Mouse (Mus musculus) gastrocnemius, postnatal 10 days (tissue): ENCODE measurements around the gene Mrpl44. TPM values are rescaled to one million over a fixed set of nuclear protein-coding genes. Genes with fewer than 3 reads are reported as not detected.
A peak's percentile ranks its signal among the peaks of the same experiment; 100 is the strongest.

Experiments used
- DNase-seq: peaks from one replicate; pipeline ENCODE4 v3.0.0; 2021; ENCODE audit warnings: mixed read lengths
- long read RNA-seq, 2 experiments: library from polyadenylated mRNA; stranded (forward); transcript quantifications; one replicate each; pipeline ENCODE4 v2.0.0; 2021
- total RNA-seq, 2 experiments: library from RNA; stranded (reverse); gene quantifications; 2 replicates each; pipeline ENCODE4 v1.2.3; 2021

Gene Mrpl44
- total RNA-seq, result 10 to 100 TPM; 35.7 to 39.1 TPM
- long read RNA-seq, experiment 1, transcript Mrpl44-201 (4 exons, 1,424 nt), result major isoform, 37 of 42 reads
- long read RNA-seq, experiment 1, partial matches to known transcripts, result 4 of 42 reads
- long read RNA-seq, experiment 1, other reads (novel, unspliced or antisense), result 0 of 42 reads
- long read RNA-seq, experiment 2, transcript Mrpl44-201 (4 exons, 1,424 nt), result major isoform, 46 of 52 reads
- long read RNA-seq, experiment 2, partial matches to known transcripts, result 5 of 52 reads
- long read RNA-seq, experiment 2, other reads (novel, unspliced or antisense), result 1 of 52 reads

DNA sequence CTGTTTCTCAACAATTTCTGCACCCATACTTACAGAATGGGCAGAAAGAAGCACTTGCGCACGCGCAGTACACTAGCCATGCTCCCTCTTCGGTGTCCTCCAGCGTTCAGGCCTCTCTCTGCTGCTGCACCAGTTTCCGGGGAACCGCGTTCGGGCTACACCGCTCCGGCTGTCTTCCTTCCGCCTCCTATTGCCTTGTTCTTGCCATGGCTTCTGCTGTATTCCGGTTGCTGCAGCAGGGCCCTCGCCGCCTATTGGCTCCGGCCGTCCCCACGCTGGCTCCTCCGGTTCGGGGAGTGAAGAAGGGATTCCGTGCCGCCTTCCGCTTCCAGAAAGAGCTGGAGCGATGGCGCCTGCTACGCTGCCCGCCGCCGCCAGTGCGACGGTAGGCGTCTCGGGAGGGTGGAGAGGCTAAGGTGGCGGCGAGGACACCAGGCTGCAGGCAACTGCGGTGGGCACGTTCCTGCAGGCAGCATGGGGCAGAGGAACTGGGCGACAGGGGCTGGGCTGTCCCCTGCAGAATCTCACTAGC lies at the start of gene Mrpl44, which contains the start of gene Wdfy1:
Mrpl44 (plus strand) TSS at position 92 of the 532 bp plus-strand sequence.
Wdfy1 (minus strand) TSS at position 217 of the 532 bp plus-strand sequence.
- peak; percentile 95 for DNase-seq

DNA sequence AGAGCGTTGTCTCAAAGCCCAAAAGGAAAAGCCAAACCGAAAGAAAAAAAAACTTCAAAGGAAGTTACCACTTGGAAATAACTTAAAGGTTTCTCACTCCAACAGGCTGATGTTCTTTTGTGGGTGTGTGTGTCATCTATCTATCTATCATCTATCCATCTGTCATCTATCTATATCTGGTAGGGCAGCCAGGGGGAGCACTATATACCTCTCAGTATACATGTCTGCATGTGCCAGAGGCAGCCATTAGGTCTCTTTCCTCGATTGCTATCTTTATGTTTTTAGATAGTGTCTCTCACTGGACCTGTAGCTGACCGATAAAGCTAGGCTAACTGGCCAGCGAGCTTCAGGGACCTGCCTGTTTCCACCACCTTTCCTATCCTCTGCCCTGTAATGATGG lies 41.0 kb upstream of the Mrpl44 start:
- DNase-seq, result no peak

DNA sequence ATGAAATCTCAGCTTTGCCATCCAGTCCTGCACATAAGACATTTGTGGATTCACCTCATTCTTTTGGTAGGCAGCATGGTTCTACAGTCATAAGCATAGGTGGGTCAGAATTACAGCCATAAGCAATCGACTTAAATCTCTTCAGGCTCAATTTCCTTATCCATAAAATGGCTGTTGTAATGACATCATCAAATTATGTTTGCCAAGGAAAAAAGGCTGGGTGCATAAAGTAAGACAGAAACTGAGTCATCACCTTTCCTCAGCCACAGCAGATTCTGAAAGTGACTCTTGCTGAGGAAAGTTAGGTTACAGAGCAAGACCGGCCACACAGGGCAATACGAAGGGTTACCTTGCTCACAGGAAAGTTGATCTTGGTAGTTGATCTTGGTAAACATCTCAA lies 39.4 kb upstream of the Mrpl44 start:
- no peak for DNase-seq

DNA sequence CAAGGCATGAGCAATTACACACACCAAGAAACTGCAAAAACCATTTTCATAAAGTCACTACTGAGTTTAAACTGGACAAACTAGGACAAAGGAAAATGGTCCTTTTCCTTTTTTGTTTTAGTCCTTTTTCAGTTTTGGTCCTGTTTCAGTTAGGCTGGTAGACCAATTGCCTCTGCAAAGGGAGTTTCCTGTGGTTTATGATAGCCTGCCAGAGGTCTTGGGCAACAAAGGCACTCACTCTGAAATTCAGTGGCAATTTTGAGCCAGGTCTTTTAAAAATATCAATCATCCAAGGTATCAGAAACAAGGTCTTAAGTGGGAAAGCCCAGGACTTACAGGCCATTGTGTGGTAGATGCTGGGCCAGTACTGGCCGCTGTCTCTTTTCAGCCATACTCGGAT lies 36.1 kb upstream of the Mrpl44 start:
- DNase-seq, result no peak

DNA sequence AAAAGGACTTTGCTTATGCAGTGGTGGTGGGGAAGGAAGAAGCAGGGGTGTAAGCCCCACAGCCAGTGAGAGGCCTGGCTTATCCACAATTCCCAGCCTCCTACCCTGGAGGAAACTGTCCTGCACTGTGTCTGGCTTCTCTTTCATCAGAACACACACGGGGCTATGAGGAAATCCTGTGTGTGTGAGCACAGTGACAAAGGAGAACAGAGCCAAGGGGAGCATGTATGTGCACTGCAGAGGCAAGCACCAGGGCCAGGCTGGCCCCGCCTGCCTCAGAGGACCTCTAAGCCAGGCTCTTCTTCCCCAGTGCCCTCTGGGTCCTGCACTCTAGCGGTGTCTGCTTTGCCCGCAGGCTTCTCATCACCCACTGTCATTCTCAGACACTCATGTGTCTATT lies 34.8 kb upstream of the Mrpl44 start:
- no peak for DNase-seq

DNA sequence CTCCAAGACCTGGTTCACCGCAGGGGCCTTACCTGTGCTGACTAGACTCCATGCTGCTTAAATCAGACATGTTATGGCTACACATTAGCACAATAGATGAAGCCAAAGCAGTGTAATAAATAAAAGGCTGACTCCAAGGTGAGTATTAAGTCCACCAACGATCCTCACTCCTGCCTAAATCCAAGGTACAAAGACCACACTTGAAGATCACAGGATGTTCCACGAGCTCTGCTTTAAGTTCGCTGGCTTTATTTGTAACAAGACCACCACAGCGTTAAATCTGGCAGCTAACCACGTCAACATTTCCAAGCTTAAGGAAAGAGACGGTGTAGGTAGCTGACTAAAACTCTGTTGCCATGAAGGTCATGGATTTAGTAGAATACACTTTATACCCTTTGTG lies 32.9 kb upstream of the Mrpl44 start:
- DNase-seq, result no peak

DNA sequence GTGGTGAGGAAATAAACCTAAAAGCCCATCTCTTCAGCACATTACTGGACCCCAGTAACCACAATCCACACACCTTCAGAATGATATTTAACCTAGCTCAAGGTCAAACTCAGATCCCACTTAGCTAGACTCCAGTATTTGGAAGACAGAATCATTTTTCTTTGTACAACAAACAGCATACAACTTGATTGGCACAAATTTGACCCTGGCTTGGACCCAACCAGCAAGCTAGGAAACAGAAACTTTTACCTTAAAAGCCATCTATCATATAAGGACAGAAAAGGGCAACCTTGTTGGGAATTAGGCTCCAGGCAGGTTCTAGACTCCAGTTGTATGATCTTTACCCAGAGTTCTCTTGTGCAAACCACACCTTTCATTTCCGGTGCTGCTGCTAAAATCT lies 32.4 kb upstream of the Mrpl44 start:
- no peak for DNase-seq

DNA sequence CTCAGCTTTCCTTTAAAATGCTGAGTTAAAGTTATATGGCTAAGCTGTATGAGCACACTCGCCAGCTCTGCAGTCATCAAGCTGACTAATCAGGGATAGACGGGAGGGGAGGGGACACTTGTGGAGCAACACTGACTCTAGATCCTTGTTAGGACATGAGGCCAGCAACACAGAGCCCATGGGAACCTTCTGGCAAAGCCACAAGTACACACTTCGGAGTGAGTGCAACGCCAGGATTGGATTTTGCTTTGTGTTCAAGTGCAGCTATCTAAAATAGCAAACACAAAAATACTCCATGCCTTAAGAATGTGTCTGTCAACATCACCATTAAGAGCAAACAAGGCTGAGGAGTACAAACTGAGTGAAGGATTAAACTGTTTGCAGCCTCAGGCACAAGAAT lies 29.8 kb upstream of the Mrpl44 start:
- DNase-seq, result peak; percentile 44

DNA sequence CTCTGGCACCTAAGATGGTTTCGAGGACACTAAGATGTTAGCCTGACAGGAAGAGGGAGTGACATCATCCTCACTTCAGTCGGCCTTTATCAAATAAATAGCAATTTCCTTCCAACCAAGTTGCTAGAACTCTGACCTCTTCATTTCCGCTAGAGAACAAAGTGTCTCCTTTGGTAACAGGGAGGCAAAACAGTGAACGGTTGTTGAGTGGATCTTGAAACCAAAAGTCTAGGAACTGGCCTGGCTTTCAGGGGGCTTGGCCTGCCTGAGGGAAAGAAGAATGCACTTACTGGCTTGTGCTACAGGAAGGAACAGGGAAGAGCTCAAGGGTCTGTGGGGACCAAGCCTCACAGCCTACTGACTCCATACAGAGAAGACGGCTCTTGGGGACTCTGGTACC lies 24.6 kb upstream of the Mrpl44 start:
- no peak for DNase-seq

DNA sequence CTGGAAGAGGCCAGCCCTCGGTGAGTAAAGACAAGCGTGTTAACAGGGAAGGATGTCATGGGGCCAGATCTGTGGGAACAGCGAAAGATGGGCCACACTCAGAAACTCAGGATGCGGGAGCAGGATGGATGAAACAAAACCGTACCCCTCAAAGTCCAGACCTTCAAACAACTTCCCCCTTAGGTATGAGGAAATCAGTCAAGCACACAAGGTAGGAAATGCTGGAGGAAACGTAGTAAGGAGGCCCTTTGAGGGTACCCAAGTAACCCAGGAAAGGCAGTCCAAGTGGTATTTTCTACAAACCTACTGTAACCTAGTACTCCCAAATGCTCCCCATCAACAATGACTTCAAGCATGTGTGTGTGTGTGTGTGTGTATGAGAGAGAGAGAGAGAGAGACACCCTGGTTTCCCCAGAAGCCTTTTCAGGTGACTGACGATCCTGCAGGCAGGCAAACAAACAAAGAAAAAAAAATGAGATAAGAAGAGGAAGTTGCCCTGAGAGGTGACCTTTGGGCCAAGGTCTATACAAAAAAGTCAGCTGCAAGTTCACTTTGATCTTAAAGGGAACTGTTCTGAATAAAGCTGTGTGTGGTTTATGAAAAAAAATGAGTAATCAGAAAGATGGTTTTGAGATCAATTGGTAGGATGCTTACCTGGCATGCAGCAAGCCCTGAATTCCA lies 23.7 kb upstream of the Mrpl44 start:
- DNase-seq, result no peak

DNA sequence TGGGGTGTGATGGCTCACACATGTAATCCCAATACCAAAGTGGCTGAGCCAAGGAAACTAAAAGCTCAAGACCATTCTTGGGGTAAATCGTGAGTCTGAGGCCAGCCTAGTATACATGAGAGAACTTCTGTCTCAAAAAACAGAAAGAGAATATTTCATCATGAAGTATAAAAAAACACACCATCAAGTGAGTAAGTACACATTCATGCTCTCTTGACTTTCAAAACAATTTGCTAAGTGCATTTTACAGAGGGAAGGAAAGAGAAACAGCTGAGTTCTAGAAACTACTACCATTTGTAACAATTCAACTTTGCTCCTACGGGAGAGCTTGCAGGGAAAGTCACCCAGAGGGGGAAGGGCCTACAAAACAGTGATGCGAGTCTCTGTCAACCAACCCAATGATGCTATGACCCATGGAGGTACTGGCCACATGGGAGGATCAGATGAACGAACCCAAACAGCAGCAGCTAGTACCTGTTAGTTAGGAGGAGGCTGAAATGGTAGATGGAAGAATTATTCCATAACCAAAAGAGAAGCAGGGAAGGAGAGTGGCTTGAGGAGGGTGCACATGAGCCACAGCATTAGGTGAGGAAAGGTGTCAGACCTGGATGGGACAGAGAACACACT lies 23.0 kb upstream of the Mrpl44 start:
- no peak for DNase-seq

DNA sequence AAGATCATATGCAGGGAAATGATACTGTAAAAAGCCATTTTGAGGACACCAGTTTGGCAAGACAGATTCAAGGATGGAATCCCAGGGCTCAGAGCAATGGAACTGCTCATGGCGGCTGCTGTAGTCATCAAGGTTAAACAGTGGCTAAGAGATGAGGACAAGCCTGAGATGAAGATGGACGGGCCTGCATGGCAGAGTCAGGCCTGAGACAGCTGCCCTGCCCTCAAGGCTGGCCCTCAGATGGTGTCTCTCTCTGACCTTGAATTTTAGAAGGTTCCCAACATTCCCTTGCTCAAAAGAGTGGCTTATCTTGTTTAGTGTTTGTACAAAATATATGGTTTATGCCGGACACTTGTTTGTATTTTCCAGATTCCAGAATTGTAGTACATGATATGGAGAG lies 22.4 kb upstream of the Mrpl44 start:
- no peak for DNase-seq

DNA sequence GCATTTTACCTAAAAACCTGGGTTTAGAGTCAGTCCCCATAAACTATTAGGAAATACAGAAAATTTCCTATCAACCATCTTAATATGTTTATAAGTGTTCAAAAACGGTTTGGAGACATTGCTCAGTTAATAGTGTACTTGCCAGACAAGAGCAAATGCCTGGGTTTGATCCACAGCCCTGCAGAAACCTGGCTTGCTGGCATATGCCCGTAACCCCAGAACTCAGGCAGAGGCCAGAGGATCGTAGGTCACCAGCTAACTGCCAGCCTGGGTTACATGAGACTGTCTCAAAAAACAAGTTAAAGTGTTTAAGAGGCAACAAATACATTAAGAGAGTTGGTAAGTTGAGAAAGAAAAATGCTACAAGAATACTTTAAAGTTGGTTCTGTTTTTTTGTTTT lies 20.9 kb upstream of the Mrpl44 start:
- no peak for DNase-seq

DNA sequence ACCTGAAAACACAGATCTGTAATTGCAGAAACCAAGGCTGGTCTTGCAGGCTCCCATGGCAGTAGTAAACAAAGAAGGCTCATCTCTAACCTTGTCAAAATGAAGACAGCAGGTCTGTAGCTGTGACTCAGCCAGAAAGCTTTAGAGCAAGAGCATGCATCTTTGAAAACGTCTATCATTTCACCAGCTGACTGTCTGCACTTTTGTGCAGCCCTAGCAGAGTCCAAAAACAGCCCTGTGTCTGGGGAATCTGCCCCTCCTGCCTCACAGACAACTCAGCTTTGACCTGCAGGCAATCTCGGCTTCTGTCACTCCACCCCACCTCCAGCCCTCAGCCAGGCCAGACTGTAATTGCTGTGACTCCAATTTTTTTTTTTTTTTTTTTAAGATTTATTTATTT lies 20.4 kb upstream of the Mrpl44 start:
- DNase-seq, result no peak

DNA sequence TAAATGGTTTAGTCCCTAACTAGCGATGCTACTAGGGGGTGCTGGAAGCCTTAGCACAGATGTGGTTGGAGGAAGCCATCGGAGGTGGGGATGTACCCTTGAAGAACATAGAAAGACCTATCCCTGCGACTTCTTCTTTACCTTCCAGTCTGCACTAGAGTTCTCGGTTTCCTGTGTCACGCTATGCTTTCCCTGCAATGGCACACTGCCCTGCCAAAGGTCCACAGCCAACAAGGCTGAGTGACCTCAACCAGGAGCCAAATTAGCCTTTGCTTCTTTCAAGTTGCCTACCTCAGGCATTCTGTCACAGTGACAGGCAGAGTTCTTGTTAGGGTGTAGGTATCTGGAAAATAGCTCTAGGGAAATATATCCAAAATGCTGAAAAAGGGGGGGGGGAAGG lies 19.4 kb upstream of the Mrpl44 start:
- peak; percentile 17 for DNase-seq

DNA sequence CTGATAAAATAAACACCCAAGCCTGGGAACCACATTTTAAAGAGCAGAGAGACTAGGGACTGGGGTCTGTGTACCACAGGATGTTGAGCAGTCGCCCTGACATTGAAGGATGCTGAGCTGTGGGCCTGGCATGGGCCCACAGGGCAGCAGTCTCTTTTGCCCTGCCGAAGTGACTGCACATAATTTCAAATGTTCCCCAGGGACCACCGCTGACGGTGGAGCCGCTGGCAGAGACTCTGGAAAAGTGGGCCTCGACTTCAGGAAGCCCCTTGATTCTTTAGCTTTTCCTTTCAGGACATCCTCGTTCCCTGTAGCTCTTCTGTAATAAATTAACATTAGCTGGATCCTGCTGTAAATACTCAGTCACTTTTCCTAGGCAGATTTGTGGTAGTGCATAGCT lies 18.7 kb upstream of the Mrpl44 start:
- no peak for DNase-seq

DNA sequence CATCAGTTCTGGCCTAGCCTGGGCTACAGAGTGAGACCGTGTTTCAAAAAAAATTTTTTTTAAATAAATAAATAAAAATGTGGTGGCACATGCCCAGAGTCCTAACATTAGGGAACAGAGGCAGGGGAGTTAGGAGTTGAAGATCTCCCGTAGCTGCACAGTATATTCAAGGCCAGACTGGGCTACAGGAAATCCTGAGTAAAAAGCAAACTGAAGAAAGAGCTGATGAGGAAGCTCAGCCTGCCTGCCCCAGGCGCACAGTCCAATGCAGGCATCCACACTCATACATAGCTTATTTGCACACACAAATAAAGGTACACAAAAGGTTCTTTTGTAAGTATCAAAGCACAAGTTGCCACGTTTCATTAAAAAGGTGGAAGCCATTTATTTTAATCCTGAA lies 18.2 kb upstream of the Mrpl44 start:
- no peak for DNase-seq

DNA sequence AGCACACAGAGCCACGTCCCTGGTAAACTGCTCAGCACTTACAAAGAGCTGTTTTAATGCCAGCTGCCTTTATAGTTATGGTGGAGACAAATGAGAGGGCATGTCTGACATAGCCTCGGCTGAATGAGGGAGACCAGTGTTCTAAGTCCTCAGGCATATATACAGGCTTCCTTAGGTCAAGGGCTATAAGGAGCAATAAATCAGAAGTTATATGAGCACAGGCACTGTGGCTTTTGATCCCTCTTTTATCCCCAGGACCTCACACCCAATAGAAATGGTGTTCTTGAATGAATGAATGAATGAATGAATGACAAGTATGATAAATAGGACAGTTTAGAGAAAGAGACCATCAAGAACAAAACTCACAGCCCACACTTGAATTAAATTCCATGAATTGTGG lies 16.8 kb upstream of the Mrpl44 start:
- no peak for DNase-seq

DNA sequence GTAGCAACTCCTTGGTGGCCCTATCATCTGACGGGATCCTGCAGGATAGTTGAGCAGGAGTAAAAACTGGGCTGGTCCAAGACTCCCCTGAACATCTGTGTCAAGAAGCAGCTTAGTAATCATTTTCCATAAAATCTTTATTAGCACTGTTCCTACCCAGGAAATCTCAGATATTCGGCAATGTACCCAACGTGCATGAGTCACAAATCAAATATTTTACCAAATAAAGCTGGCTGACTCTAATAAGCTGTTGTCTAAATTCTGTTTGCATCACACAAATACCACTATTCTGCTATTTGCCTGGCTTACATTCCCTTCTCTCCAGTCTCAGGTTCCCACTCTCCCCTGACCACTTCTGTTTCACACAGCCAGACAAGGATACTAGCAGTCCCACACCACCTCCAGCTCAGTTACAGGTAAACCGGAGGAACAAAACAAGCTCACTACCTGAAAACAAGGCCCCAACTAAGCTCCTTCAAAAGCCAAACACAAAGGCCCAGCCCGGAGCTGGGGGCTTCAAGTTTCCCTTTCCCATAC lies 16.3 kb upstream of the Mrpl44 start:
- no peak for DNase-seq

DNA sequence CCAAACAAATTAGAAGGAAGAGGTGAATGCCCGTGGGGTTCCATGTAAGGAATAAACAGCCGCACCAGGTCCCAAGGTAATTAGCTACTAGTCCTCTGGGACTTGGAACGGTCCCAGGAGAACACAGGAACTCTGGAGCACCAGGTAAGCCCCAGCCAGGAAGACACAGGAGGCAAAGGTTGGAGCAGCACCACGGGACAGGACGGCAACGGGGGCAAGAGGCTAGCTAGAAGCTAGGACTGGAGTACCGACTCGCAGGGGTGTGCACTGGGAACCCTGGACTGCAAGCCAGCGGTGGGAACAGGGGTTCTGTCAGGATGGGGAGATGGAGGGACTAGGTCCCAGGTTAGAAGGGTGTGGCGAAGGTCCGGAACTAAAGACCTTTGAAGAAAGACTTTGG lies 15.2 kb upstream of the Mrpl44 start:
- no peak for DNase-seq

DNA sequence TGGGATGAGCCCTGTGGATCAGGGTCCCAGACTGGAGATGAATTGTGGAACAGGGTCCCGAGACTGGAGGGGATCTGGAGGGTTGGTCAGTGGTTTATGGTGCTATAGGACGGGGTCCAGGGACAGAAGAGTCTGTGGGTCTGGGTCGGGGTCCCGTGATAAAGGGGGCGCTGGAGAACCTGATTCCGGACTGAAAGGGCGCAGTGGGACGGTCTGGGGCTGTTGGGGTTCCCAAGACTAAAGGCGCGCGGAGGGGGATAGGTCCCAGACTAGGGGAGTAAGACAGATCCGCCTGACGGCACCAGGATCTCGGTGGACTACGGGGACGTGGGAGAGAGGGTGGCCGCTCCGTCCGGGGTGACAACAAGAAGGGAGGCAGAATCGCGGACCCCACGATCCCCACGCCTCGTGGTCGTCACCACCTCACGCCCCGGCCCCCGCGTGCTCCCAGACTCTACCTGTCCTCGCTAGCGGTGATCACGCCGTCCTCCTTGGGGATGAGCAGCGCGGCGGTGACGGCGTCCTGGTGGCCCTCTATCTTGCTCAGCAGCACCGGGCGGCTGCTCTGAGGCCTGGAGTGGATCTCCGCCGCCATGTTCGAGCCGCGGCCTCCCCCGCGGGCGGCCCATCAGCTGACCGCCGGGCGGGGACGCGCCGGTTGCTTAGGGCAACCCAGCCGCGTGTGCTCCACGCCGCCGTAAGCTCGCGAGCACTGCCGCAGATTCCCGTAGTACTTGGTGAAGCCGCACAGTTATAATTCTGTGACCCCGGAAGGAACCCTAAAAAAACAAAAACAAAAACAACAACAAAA lies 14.5 kb upstream of the Mrpl44 start:
- peak; percentile 80 for DNase-seq

DNA sequence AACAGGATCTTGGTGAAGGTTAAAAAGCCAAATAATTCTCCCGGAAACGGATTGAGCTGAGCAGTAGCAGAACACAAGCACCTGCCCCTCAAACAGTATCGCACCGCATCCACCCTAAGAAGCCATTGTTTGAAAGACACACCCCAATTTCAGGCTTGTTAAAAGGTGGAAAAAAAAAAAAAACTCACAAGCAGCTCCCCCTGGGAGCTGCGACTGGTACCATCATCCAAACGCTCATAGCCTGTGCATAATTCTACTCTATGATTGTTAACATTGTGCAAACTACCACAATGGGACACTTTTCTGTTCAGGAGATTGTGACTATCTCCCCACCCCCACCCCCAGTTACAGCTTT lies 13.9 kb upstream of the Mrpl44 start:
- DNase-seq, result no peak
